Mouse (Mus musculus) liver, adult 2 months (tissue): ENCODE measurements at regions not wholly inside any gene's neighbourhood (a gene's known extent, or its start where the extent isn't known, plus 50 kb on each side); places are given as distances from the start of the nearest gene placed in this dataset.

Experiments
- CTCF ChIP-seq: fragments of 200-500 bp; IDR thresholded peaks from 2 replicates; pipeline ENCODE4 v1.5.1; 2011; ENCODE audit warnings: low read depth, low read length, control low read depth
- POLR2A ChIP-seq: fragments of 200-500 bp; IDR thresholded peaks from 2 replicates; pipeline ENCODE4 v1.6.1; 2011; ENCODE audit warnings: low read length, control low read depth; ENCODE audit not compliant: insufficient read depth; ENCODE audit errors: extremely low read depth

- no peak for TF ChIP-seq CTCF
- TF ChIP-seq POLR2A, result no peak
Measured at GRCm38 (mm10) chr9:111993844-111994243, 241.9 kb downstream of the Arpp21 start.
